Mouse (Mus musculus): Measurements from ENCODE around the gene Aup1.

DNA sequence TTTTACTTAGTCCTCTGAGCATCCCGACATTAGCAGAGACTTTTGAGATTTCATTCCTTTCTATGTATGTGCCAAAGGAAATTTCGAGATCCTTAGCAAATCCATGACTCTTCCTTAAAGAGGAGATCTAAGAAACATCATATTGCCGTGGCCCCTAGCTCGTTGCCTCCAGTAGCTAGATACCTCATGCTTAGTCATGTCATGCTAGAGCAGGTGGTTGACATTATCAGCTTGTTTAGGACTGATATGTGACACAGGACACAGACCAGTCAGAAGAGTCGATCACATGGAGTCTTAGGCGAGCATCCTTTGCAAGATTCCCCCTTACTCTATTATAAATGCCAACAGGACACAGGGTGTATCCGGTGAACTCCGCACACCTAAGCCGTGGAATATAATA is 31.3 kb upstream of the Aup1 start:
- TF ChIP-seq CTCF (IDR thresholded peaks at IDR 0.05; ENCODE audit: control insufficient read depth, insufficient read depth, insufficient read length) (no peak), CEBPB (IDR thresholded peaks at IDR 0.05; ENCODE audit: low read depth) (no peak), MYOD1 (IDR thresholded peaks at IDR 0.05; ENCODE audit: control insufficient read depth, insufficient read length, low read depth) (peak; percentile 77)

Data from C2C12 (cell line).